18 mouse cellular contexts compared by ENCODE assay signal in the genomic region with DNA sequence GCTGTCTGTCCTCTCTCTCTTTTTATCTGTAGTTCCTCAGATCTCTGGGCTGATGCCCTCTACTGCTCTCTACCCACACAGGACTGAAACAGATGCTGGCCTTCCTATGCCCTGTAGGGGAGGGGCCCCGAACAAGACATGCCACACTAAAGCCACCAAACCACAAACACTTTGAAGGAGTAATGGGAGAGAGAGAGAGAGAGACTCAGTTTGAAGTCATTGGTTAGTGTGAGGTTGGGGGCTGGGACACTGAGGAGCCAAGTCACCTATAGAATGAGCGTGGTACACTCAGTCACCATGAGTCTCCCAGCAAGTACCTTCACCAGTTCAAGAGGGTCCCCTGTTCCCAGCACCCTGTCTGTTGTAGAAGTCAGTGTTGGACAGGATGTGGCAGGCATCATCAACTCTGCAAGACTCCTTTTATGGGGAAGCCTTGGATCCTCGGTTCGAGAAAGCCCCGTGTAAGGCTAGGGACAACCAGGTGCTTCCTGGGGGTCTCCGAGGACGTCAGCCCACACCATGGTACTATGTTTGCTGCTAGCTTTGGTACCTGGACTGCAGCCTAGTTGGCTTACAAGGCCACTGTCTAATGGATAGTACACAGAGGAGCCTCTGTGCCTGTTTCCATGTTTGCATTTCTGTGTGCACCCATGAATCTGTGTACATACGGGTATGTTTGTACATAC. TPM values are rescaled to one million over a fixed set of nuclear protein-coding genes. Genes with fewer than 3 reads are reported as not detected.
A peak's percentile ranks its signal among the peaks of the same experiment; 100 is the strongest.
DNase-seq lines count a peak whose midpoint lies in the region; ATAC-seq lines count a peak whose summit lies in the region.
"Had no signal": no experiment of that assay in that cellular context is flagged by ENCODE, and none has a peak within 500 bp of the region (broad histone marks: within the 10 kb centered on the region; RNA-seq: fewer than 3 reads in every experiment).

No protein-coding gene starts in this region.

- 0 out of 2 replicates have a peak overlapping the region, but pooled peaks have one; percentile 8 for H3K27ac ChIP-seq in forebrain, embryonic 10.5 days
- H3K27ac ChIP-seq in forebrain, embryonic 13.5 days: no peak overlapping the region
- H3K27ac ChIP-seq: embryonic facial prominence, embryonic 15.5 days; forebrain, embryonic 15.5 days; intestine, embryonic 15.5 days; macrophage; midbrain, embryonic 15.5 days; neural tube, embryonic 13.5 days had no signal

- H3K4me1 ChIP-seq in forebrain, embryonic 10.5 days: peaks cover 55% of the 10 kb centered on the region
- peaks cover 17% of the 10 kb centered on the region for H3K4me1 ChIP-seq in forebrain, embryonic 13.5 days

- H3K27me3 ChIP-seq in forebrain, embryonic 10.5 days (ENCODE audit: poor library complexity, severe bottlenecking): no peaks in the 10 kb centered on the region
- no peaks in the 10 kb centered on the region for H3K27me3 ChIP-seq in forebrain, embryonic 13.5 days
- H3K27me3 ChIP-seq: embryonic facial prominence, embryonic 15.5 days; forebrain, embryonic 15.5 days; intestine, embryonic 15.5 days; midbrain, embryonic 15.5 days; neural tube, embryonic 13.5 days had no signal

- no peak overlapping the region for H3K4me3 ChIP-seq in forebrain, embryonic 10.5 days
- H3K4me3 ChIP-seq in forebrain, embryonic 13.5 days: no peak overlapping the region
- H3K4me3 ChIP-seq: embryonic facial prominence, embryonic 15.5 days; forebrain, embryonic 15.5 days; intestine, embryonic 15.5 days; limb, embryonic 10.5 days; midbrain, embryonic 15.5 days; neural tube, embryonic 13.5 days had no signal

- 94% methylated on average over 8 of the region's 8 CpGs for WGBS in forebrain, embryonic 10.5 days
- 95% methylated on average over 8 of the region's 8 CpGs for WGBS in forebrain, embryonic 13.5 days

- H3K4me2 ChIP-seq in forebrain, embryonic 13.5 days: no peak overlapping the region
- H3K4me2 ChIP-seq: embryonic facial prominence, embryonic 15.5 days; forebrain, embryonic 15.5 days; intestine, embryonic 15.5 days; midbrain, embryonic 15.5 days; neural tube, embryonic 13.5 days had no signal

- no peaks in the 10 kb centered on the region for H3K9me3 ChIP-seq in forebrain, embryonic 10.5 days
- no peaks in the 10 kb centered on the region for H3K9me3 ChIP-seq in forebrain, embryonic 13.5 days (replicated peaks)
- H3K9me3 ChIP-seq: embryonic facial prominence, embryonic 15.5 days; forebrain, embryonic 15.5 days; G1E; intestine, embryonic 15.5 days; limb, embryonic 10.5 days; midbrain, embryonic 15.5 days; neural tube, embryonic 13.5 days had no signal

- no peak overlapping the region for H3K9ac ChIP-seq in forebrain, embryonic 13.5 days
- H3K9ac ChIP-seq: embryonic facial prominence, embryonic 15.5 days; forebrain, embryonic 15.5 days; intestine, embryonic 15.5 days; midbrain, embryonic 15.5 days; neural tube, embryonic 13.5 days had no signal

- H3K36me3 ChIP-seq in forebrain, embryonic 10.5 days (replicated peaks): no peaks in the 10 kb centered on the region
- no peaks in the 10 kb centered on the region for H3K36me3 ChIP-seq in forebrain, embryonic 13.5 days (ENCODE audit: poor library complexity, severe bottlenecking)
- H3K36me3 ChIP-seq: embryonic facial prominence, embryonic 15.5 days; forebrain, embryonic 15.5 days; G1E; intestine, embryonic 15.5 days; limb, embryonic 10.5 days; midbrain, embryonic 15.5 days; neural tube, embryonic 13.5 days had no signal

- DNase-seq in forebrain, embryonic 10.5 days (ENCODE audit: extremely low spot score, low spot score): no peak
- peak; percentile 1 to 2 for DNase-seq in kidney, postnatal 4 days
- DNase-seq in kidney, postnatal 14 days: no peak
- DNase-seq in urinary bladder, postnatal 10 days (ENCODE audit: low spot score): peak; percentile 6
- DNase-seq in urinary bladder, postnatal 25 days (ENCODE audit: low spot score): no peak
- no peak for DNase-seq in left cerebral cortex, adult 18-20 months (ENCODE audit: low spot score in 2 of 2)
- no peak for DNase-seq in cerebellum, adult 11 months
- DNase-seq: cerebellum, adult 18-20 months; lung, adult 2 months had no signal

- no peak for ATAC-seq in forebrain, embryonic 13.5 days
- ATAC-seq: forebrain, embryonic 15.5 days; intestine, embryonic 15.5 days; midbrain, embryonic 15.5 days had no signal

RNA-seq across cellular contexts. Expression of gene Sik1, which starts 17.7 kb away (rescaled TPM):
- polyA plus RNA-seq in forebrain, embryonic 10.5 days (2016; fragmentation: Nextera tagmentation; extraction: Ambion mirVana): 10.0 and 11.4 TPM in 2 replicates
- polyA plus RNA-seq in forebrain, embryonic 13.5 days (2015; fragmentation: Nextera tagmentation; extraction: Ambion mirVana): 13.5 and 13.8 TPM in 2 replicates
- total RNA-seq in left cerebral cortex, adult 18-20 months (2021): 10 to 100 TPM; 28.3 to 37.8 TPM

Comparison
In these comparisons a context has a peak if more than half of its experiments do, and no peak if none do; other contexts are left out.
1. DNase-seq: peak in kidney, postnatal 4 days (2 of 2) and urinary bladder, postnatal 10 days (single experiment); none in forebrain, embryonic 10.5 days (single experiment), kidney, postnatal 14 days (single experiment), urinary bladder, postnatal 25 days (single experiment), left cerebral cortex, adult 18-20 months (0 of 2) and cerebellum, adult 11 months (single experiment).